In the genomic region with DNA sequence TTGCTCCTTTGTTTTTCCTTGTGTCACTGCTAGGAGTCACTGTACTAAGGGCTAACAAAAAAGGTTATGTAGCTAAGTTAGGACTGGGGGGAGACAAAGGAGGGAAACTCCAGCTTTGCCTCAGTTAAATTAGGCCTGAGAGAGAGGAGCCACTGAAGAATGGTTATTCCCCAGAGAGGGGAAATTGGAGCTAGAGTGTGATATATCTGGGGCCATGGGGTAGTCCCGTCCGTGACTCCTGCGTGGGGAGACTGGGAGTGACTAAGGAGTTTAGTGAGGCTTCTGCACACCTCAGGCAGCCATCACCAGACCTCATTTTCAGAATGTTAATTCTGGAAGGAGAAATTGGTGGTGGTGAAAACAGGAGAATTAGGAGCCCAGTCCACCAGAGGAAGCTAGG, we compare ENCODE assay signal across 9 mouse cellular contexts. TPM values are rescaled to one million over a fixed set of nuclear protein-coding genes. Genes with fewer than 3 reads are reported as not detected.
A peak's percentile ranks its signal among the peaks of the same experiment; 100 is the strongest.
DNase-seq lines count a peak whose midpoint lies in the region; ATAC-seq and TF ChIP-seq lines count a peak whose summit lies in the region.
"Had no signal": no experiment of that assay in that cellular context is flagged by ENCODE, and none has a peak within 500 bp of the region (broad histone marks: within the 10 kb centered on the region; RNA-seq: fewer than 3 reads in every experiment).

No protein-coding gene starts in this region.

- peaks cover 6% of the 10 kb centered on the region; the same call in 1 of the 2 replicates for H3K4me1 ChIP-seq in lung, postnatal 0 days (ENCODE audit: insufficient read depth, low read depth, low read length)
- H3K4me1 ChIP-seq in liver, embryonic 13.5 days (replicated peaks): peaks cover 36% of the 10 kb centered on the region
- H3K4me1 ChIP-seq in stomach, postnatal 0 days (replicated peaks; ENCODE audit: control insufficient read depth, insufficient read depth): no peaks in the 10 kb centered on the region

- peak overlapping the region; percentile 99 for H3K4me3 ChIP-seq in gastrocnemius, adult 2 months
- no peak overlapping the region for H3K4me3 ChIP-seq in lung, postnatal 0 days (ENCODE audit: low read depth, low read length)
- H3K4me3 ChIP-seq in liver, embryonic 13.5 days (replicated peaks): peak overlapping the region; percentile 84
- peak overlapping the region; percentile 87 for H3K4me3 ChIP-seq in stomach, postnatal 0 days (ENCODE audit: low read depth, low read length)

- intact Hi-C loops in gastrocnemius, adult 2 months (cut with DNase I): loop anchor here (5.0 to 10.0 kb wide), 2 partner anchors 303 to 900 kb away; a partner anchor contains a TSS

- ATAC-seq in lung, postnatal 0 days: no peak
- ATAC-seq in liver, embryonic 13.5 days (ENCODE audit: low read depth): no peak
- ATAC-seq in stomach, postnatal 0 days (ENCODE audit: low FRiP score, low TSS enrichment): no peak

- DNase-seq in gastrocnemius, adult 2 months: no peak
- no peak for DNase-seq in gastrocnemius, adult 8-10 months (ENCODE audit: low spot score in 2 of 2)
- DNase-seq in lung, postnatal 0 days (ENCODE audit: low spot score): no peak
- no peak for DNase-seq in lung, postnatal 4 days
- no peak for DNase-seq in liver, embryonic 13.5 days
- DNase-seq in stomach, postnatal 0 days (ENCODE audit: low spot score): no peak
- DNase-seq in right cerebral cortex, postnatal 4 days: no peak
- DNase-seq in cerebellum, adult 8-10 months: no peak
- DNase-seq: kidney, postnatal 25 days had no signal

- 78% methylated on average over 3 of the region's 3 CpGs for WGBS in lung, postnatal 0 days
- 71% methylated on average over 3 of the region's 3 CpGs for WGBS in liver, embryonic 13.5 days (ENCODE audit: insufficient replicate concordance)
- 81% methylated on average over 3 of the region's 3 CpGs for WGBS in stomach, postnatal 0 days

- peak overlapping the region; percentile 97; the same call in 1 of the 2 replicates for H3K4me2 ChIP-seq in lung, postnatal 0 days (replicated peaks; ENCODE audit: low read depth, low read length)
- peak overlapping the region; percentile 99 for H3K4me2 ChIP-seq in liver, embryonic 13.5 days
- peak overlapping the region; percentile 88 for H3K4me2 ChIP-seq in stomach, postnatal 0 days (replicated peaks; ENCODE audit: low read depth)

- no peak for TF ChIP-seq CTCF in gastrocnemius, adult 2 months (IDR thresholded peaks at IDR 0.05)
- TF ChIP-seq CTCF in lung, postnatal 0 days (IDR thresholded peaks at IDR 0.05): no peak
- no peak for TF ChIP-seq CTCF in stomach, postnatal 0 days (IDR thresholded peaks at IDR 0.05; ENCODE audit: low read depth)

- peak overlapping the region; percentile 93; the same call in 1 of the 2 replicates for H3K27ac ChIP-seq in gastrocnemius, adult 2 months
- H3K27ac ChIP-seq in lung, postnatal 0 days (ENCODE audit: low read length): no peak overlapping the region
- no peak overlapping the region for H3K27ac ChIP-seq in liver, embryonic 13.5 days
- H3K27ac ChIP-seq in stomach, postnatal 0 days (replicated peaks): peak overlapping the region; percentile 76; the same call in 1 of the 2 replicates

- H3K9ac ChIP-seq in lung, postnatal 0 days (replicated peaks; ENCODE audit: low read depth): no peak overlapping the region
- H3K9ac ChIP-seq in liver, embryonic 13.5 days: no peak overlapping the region
- peak overlapping the region; percentile 76 for H3K9ac ChIP-seq in stomach, postnatal 0 days (ENCODE audit: low read length)

- H3K9me3 ChIP-seq in lung, postnatal 0 days (ENCODE audit: low read length): no peaks in the 10 kb centered on the region
- H3K9me3 ChIP-seq in liver, embryonic 13.5 days (replicated peaks): no peaks in the 10 kb centered on the region
- H3K9me3 ChIP-seq in stomach, postnatal 0 days (ENCODE audit: control insufficient read depth, low read length): no peaks in the 10 kb centered on the region

- TF ChIP-seq EP300 in lung, postnatal 0 days (IDR thresholded peaks at IDR 0.05): no peak
- TF ChIP-seq EP300 in stomach, postnatal 0 days (optimal IDR thresholded peaks at IDR 0.05): no peak

- H3K36me3 ChIP-seq in lung, postnatal 0 days (ENCODE audit: insufficient read depth, low read length): no peaks in the 10 kb centered on the region
- H3K36me3 ChIP-seq in liver, embryonic 13.5 days: 0 out of 2 replicates have a peak, but pooled peaks cover 13% of the 10 kb centered on the region
- no peaks in the 10 kb centered on the region for H3K36me3 ChIP-seq in stomach, postnatal 0 days (ENCODE audit: control insufficient read depth, insufficient read depth, low read length)

- no peaks in the 10 kb centered on the region for H3K27me3 ChIP-seq in lung, postnatal 0 days (replicated peaks; ENCODE audit: insufficient read depth, low read length)
- peaks cover 6% of the 10 kb centered on the region; the same call in 1 of the 2 replicates for H3K27me3 ChIP-seq in liver, embryonic 13.5 days
- no peaks in the 10 kb centered on the region for H3K27me3 ChIP-seq in stomach, postnatal 0 days (ENCODE audit: control insufficient read depth, insufficient read depth, low read length)

RNA-seq across cellular contexts. Expression of a gene that starts 1.6 kb away (rescaled TPM):
- 10 to 100 TPM in 1 of 2 experiments, 1 to 10 TPM in 1; 9.6 to 12.7 TPM for total RNA-seq in gastrocnemius, adult 2 months (2021)
- total RNA-seq in gastrocnemius, adult 8-10 months (2022): 10 to 100 TPM; 10.6 to 12.0 (median 11.1) TPM
- polyA plus RNA-seq in lung, postnatal 0 days (2015; fragmentation: Nextera tagmentation; extraction: Ambion mirVana): 29.4 and 32.2 TPM in 2 replicates
- polyA plus RNA-seq in liver, embryonic 13.5 days (2015; fragmentation: Nextera tagmentation; extraction: Ambion mirVana): 9.3 and 9.4 TPM in 2 replicates
- 17.0 and 19.7 TPM in 2 replicates for polyA plus RNA-seq in stomach, postnatal 0 days (2015; fragmentation: Nextera tagmentation; extraction: Ambion mirVana)

RNA-seq across cellular contexts. Expression of a gene that starts 1.8 kb away (rescaled TPM):
- total RNA-seq in gastrocnemius, adult 2 months (2021): 10 to 100 TPM; 27.8 to 29.7 TPM
- 10 to 100 TPM; 29.7 to 35.6 (median 31.5) TPM for total RNA-seq in gastrocnemius, adult 8-10 months (2022)
- 16.9 and 21.1 TPM in 2 replicates for polyA plus RNA-seq in lung, postnatal 0 days (2015; fragmentation: Nextera tagmentation; extraction: Ambion mirVana)
- polyA plus RNA-seq in liver, embryonic 13.5 days (2015; fragmentation: Nextera tagmentation; extraction: Ambion mirVana): 16.1 and 16.5 TPM in 2 replicates
- polyA plus RNA-seq in stomach, postnatal 0 days (2015; fragmentation: Nextera tagmentation; extraction: Ambion mirVana): 15.6 and 16.9 TPM in 2 replicates

RNA-seq across cellular contexts. Expression of a gene that starts 16.3 kb away (rescaled TPM):
- total RNA-seq in gastrocnemius, adult 2 months (2021): not detected
- under 1 TPM in 1 of 4 experiments, not detected in 3; 0.24 TPM for total RNA-seq in gastrocnemius, adult 8-10 months (2022)
- polyA plus RNA-seq in lung, postnatal 0 days (2015; fragmentation: Nextera tagmentation; extraction: Ambion mirVana): 0.10 and 0.18 TPM in 2 replicates
- not detected in 2 replicates for polyA plus RNA-seq in liver, embryonic 13.5 days (2015; fragmentation: Nextera tagmentation; extraction: Ambion mirVana)
- polyA plus RNA-seq in stomach, postnatal 0 days (2015; fragmentation: Nextera tagmentation; extraction: Ambion mirVana): 0.07 and 0.10 TPM in 2 replicates

RNA-seq across cellular contexts. Expression of a gene that starts 20.9 kb away (rescaled TPM):
- total RNA-seq in gastrocnemius, adult 2 months (2021): 1 to 10 TPM in 1 of 2 experiments, under 1 TPM in 1; 0.86 to 1.1 TPM
- total RNA-seq in gastrocnemius, adult 8-10 months (2022): 1 to 10 TPM in 2 of 4 experiments, under 1 TPM in 2; 0.46 to 1.1 (median 0.95) TPM
- polyA plus RNA-seq in lung, postnatal 0 days (2015; fragmentation: Nextera tagmentation; extraction: Ambion mirVana): not detected in 2 replicates
- polyA plus RNA-seq in liver, embryonic 13.5 days (2015; fragmentation: Nextera tagmentation; extraction: Ambion mirVana): not detected in 2 replicates
- polyA plus RNA-seq in stomach, postnatal 0 days (2015; fragmentation: Nextera tagmentation; extraction: Ambion mirVana): 0.07 TPM in 1 of 2 replicates, not detected in the other

RNA-seq across cellular contexts. Expression of a gene that starts 39.2 kb away (rescaled TPM):
- total RNA-seq in gastrocnemius, adult 2 months (2021): 10 to 100 TPM in 1 of 2 experiments, 1 to 10 TPM in 1; 9.7 to 11.9 TPM
- 10 to 100 TPM in 2 of 4 experiments, 1 to 10 TPM in 2; 8.7 to 12.2 (median 10.1) TPM for total RNA-seq in gastrocnemius, adult 8-10 months (2022)
- 99.9 and 101 TPM in 2 replicates for polyA plus RNA-seq in lung, postnatal 0 days (2015; fragmentation: Nextera tagmentation; extraction: Ambion mirVana)
- 121 and 130 TPM in 2 replicates for polyA plus RNA-seq in liver, embryonic 13.5 days (2015; fragmentation: Nextera tagmentation; extraction: Ambion mirVana)
- polyA plus RNA-seq in stomach, postnatal 0 days (2015; fragmentation: Nextera tagmentation; extraction: Ambion mirVana): 99.7 and 100 TPM in 2 replicates

Comparison
In these comparisons a context has a peak if more than half of its experiments do, and no peak if none do; other contexts are left out.
1. H3K27ac ChIP-seq: peak in gastrocnemius, adult 2 months (single experiment) and stomach, postnatal 0 days (single experiment); none in lung, postnatal 0 days (single experiment) and liver, embryonic 13.5 days (single experiment).
2. Peak in every context shown above with its lines, with median percentiles within 50 percentile points of each other: H3K4me2 ChIP-seq.